Mouse (Mus musculus): ENCODE data around the gene Pcolce2. TPM values are rescaled to one million over a fixed set of nuclear protein-coding genes. Genes with fewer than 3 reads are reported as not detected.

The Pcolce2 gene
- polyA plus RNA-seq, 1 experiment, result 0.37 TPM

DNA sequence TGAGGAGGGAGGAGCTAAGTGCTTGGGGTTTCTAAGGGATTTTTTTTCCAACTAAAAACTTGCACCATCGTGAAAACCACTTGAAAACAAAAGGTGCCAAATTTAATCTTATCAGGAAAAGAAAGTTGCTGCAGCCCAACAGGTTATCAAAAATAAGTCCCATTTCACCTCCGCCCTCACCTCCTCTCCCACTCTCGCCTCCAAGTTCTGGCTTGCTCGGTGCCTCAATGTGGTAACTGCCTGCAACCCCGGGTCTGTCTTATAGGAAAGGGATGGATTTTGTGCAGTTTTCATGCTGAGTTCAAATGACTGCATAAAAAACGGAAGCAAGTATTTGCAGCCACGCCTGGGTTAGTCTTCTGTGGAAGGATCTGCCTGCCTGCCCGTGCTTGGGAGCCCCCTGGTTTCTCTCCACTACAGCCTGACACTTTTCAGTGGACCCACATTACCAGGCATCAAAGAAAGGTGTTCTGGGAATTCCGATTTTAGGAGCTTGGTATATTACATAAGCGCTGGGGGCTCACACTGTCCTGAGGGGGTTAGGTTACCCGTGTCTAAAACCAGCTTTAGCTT lies 56.2 kb downstream of the Pcolce2 start:
- Histone ChIP-seq H3K27me3 (ENCODE audit: control insufficient read depth, insufficient read depth, low read length) (no peaks in the 10 kb centered on the region), H3K36me3 (ENCODE audit: control insufficient read depth, insufficient read depth, low read length) (no peaks in the 10 kb centered on the region), H3K4me3 (ENCODE audit: control insufficient read depth, low read depth, low read length) (no peak overlapping the region), H3K27ac (ENCODE audit: control insufficient read depth, insufficient read depth, low read depth, low read length) (no peak overlapping the region), H3K4me1 (ENCODE audit: control insufficient read depth, insufficient read depth, low read length) (peaks cover 11% of the 10 kb centered on the region)
- TF ChIP-seq POLR2A (IDR thresholded peaks at IDR 0.05; ENCODE audit: control insufficient read depth, low read depth, low read length) (no peak), CTCF (IDR thresholded peaks at IDR 0.05; ENCODE audit: control insufficient read depth, insufficient read depth, insufficient replicate concordance, low read depth, low read length) (no peak)

DNA sequence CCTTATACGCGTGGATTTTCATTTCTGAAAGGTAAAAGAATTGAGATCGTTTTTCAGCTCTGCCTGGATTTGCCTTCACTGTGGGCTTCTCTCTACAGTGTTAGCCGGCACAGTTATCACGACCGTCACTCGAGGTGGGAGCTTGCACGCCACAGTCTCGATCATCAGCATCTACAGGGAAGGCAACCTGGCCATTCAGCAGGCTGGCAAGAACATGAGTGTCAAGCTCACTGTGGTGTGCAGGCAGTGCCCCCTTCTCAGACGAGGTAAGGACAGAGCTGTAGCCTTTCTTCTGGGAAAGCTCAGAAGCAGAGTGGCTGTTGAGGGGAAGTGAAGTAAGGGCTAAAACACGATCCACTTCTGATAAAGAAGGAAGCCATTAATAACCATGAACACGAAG lies 57.1 kb downstream of the Pcolce2 start:
- TF ChIP-seq CTCF (IDR thresholded peaks at IDR 0.05; ENCODE audit: control insufficient read depth, insufficient read depth, insufficient replicate concordance, low read depth, low read length) (no peak), POLR2A (IDR thresholded peaks at IDR 0.05; ENCODE audit: control insufficient read depth, low read depth, low read length) (no peak)
- H3K27me3 ChIP-seq (ENCODE audit: control insufficient read depth, insufficient read depth, low read length), result no peaks in the 10 kb centered on the region
- H3K27ac ChIP-seq (ENCODE audit: control insufficient read depth, insufficient read depth, low read depth, low read length), result no peak overlapping the region
- H3K4me3 ChIP-seq (ENCODE audit: control insufficient read depth, low read depth, low read length), result peak overlapping the region; percentile 19
- no peaks in the 10 kb centered on the region for H3K36me3 ChIP-seq (ENCODE audit: control insufficient read depth, insufficient read depth, low read length)
- peaks cover 11% of the 10 kb centered on the region for H3K4me1 ChIP-seq (ENCODE audit: control insufficient read depth, insufficient read depth, low read length)

DNA sequence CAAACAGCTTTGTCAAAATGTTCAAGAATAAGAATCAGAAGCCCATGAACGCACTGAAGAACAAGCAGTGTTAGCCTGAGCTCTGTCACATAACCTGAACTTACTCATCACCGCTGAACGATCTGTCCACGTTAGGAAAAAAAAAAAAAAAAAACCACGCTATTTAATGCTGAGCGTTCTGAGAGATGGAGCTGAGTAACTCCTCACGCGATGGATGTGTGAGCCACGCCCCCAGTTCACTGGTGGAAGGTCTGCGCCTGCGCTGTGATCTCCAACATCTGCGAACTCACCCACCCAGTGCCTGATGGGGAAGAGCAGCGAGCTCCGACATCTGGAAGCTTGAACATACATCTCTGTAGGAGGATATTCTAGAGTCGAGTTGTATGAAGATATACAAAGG lies 57.6 kb downstream of the Pcolce2 start:
- Histone ChIP-seq H3K27me3 (ENCODE audit: control insufficient read depth, insufficient read depth, low read length) (no peaks in the 10 kb centered on the region), H3K36me3 (ENCODE audit: control insufficient read depth, insufficient read depth, low read length) (no peaks in the 10 kb centered on the region), H3K4me3 (ENCODE audit: control insufficient read depth, low read depth, low read length) (peak overlapping the region; percentile 49), H3K27ac (ENCODE audit: control insufficient read depth, insufficient read depth, low read depth, low read length) (no peak overlapping the region), H3K4me1 (ENCODE audit: control insufficient read depth, insufficient read depth, low read length) (peaks cover 11% of the 10 kb centered on the region)
- no peak for TF ChIP-seq POLR2A (IDR thresholded peaks at IDR 0.05; ENCODE audit: control insufficient read depth, low read depth, low read length)
- no peak for TF ChIP-seq CTCF (IDR thresholded peaks at IDR 0.05; ENCODE audit: control insufficient read depth, insufficient read depth, insufficient replicate concordance, low read depth, low read length)

DNA sequence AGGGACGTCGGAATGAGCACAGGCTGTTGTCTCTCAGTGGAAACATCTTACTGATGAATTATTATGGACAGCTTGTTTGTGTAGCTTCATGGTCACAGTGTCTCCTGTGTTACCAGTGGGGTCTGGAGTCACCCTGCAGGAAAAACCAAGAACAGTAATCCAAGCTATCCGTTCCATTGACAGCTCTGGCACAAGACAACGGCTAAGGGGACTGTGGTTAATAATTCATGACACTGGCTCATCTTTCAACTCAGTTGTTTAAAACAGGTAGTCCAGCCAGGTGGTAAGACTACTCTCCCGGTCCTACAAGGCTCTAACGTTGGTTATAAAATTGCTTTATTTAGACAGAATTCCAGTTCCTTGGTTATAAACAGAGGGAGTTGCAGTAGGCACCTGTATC lies 59.2 kb downstream of the Pcolce2 start:
- Histone ChIP-seq H3K4me1 (ENCODE audit: control insufficient read depth, insufficient read depth, low read length) (peaks cover 11% of the 10 kb centered on the region), H3K27me3 (ENCODE audit: control insufficient read depth, insufficient read depth, low read length) (no peaks in the 10 kb centered on the region), H3K4me3 (ENCODE audit: control insufficient read depth, low read depth, low read length) (no peak overlapping the region), H3K27ac (ENCODE audit: control insufficient read depth, insufficient read depth, low read depth, low read length) (no peak overlapping the region), H3K36me3 (ENCODE audit: control insufficient read depth, insufficient read depth, low read length) (no peaks in the 10 kb centered on the region)
- TF ChIP-seq CTCF (IDR thresholded peaks at IDR 0.05; ENCODE audit: control insufficient read depth, insufficient read depth, insufficient replicate concordance, low read depth, low read length) (no peak), POLR2A (IDR thresholded peaks at IDR 0.05; ENCODE audit: control insufficient read depth, low read depth, low read length) (no peak)

DNA sequence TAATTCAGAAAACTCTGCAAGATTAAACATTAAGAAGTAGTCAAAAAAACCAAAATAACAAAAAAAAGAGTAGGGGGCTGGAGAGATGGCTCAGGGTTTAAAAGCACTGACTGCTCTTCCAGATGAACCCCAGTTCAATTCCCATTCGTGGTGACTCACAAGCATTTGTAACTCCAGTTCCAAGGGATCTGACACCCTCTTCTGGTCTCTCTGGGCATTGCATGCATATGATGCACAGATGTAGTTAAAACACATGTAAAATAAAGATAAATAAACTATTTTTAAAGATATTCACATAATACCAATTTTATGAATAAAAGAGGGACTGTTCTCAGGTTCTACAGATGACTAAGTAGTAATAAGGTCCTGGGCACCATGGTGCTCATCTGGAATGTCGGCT lies 60.4 kb downstream of the Pcolce2 start:
- no peaks in the 10 kb centered on the region for H3K36me3 ChIP-seq (ENCODE audit: control insufficient read depth, insufficient read depth, low read length)
- no peak for TF ChIP-seq POLR2A (IDR thresholded peaks at IDR 0.05; ENCODE audit: control insufficient read depth, low read depth, low read length)
- no peak for TF ChIP-seq CTCF (IDR thresholded peaks at IDR 0.05; ENCODE audit: control insufficient read depth, insufficient read depth, insufficient replicate concordance, low read depth, low read length)
- H3K27me3 ChIP-seq (ENCODE audit: control insufficient read depth, insufficient read depth, low read length), result no peaks in the 10 kb centered on the region
- peaks cover 11% of the 10 kb centered on the region for H3K4me1 ChIP-seq (ENCODE audit: control insufficient read depth, insufficient read depth, low read length)
- no peak overlapping the region for H3K4me3 ChIP-seq (ENCODE audit: control insufficient read depth, low read depth, low read length)
- H3K27ac ChIP-seq (ENCODE audit: control insufficient read depth, insufficient read depth, low read depth, low read length), result no peak overlapping the region

DNA sequence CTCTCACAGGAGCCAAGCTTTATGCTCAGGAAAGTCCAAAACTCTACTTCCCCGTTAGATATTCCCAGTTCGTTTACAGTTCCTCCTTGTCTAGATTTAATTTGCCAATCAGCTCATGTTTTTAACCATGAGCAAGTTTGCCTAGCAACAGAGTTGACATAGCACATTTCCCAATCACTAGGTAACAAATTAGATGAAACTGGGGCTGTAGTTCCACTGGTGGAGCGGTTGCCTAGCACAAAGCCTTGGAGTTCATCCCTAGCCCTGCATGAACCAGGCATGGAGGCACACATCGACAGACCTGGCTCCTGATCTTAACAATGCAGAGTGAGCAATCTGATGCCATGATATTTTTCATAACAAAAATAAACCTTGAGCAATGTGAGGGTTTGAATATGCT lies 61.9 kb downstream of the Pcolce2 start:
- Histone ChIP-seq H3K27ac (ENCODE audit: control insufficient read depth, insufficient read depth, low read depth, low read length) (no peak overlapping the region), H3K36me3 (ENCODE audit: control insufficient read depth, insufficient read depth, low read length) (no peaks in the 10 kb centered on the region), H3K27me3 (ENCODE audit: control insufficient read depth, insufficient read depth, low read length) (no peaks in the 10 kb centered on the region), H3K4me3 (ENCODE audit: control insufficient read depth, low read depth, low read length) (no peak overlapping the region), H3K4me1 (ENCODE audit: control insufficient read depth, insufficient read depth, low read length) (peaks cover 6% of the 10 kb centered on the region)
- TF ChIP-seq CTCF (IDR thresholded peaks at IDR 0.05; ENCODE audit: control insufficient read depth, insufficient read depth, insufficient replicate concordance, low read depth, low read length) (no peak), POLR2A (IDR thresholded peaks at IDR 0.05; ENCODE audit: control insufficient read depth, low read depth, low read length) (no peak)

DNA sequence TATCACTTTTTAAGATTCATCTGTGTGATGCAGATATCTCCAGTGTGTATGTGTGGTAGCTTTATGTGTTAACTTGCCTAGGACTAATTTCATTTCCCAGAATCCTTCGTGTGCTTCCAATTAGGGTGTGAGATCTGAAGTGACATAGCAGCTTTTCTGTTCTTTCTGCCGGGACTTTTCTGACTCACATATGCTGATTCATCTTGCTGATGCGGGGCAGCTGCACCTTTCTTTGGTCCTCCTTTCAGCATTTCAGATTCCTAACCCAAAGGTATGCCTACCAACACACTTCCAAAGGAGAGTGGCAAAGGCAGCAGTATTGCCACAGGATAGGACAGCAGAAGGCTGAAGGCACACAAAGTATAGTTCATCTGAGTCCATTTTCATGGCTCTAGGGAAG lies 66.7 kb downstream of the Pcolce2 start:
- H3K36me3 ChIP-seq (ENCODE audit: control insufficient read depth, insufficient read depth, low read length), result no peaks in the 10 kb centered on the region; the same call in 1 of the 2 replicates
- no peak overlapping the region for H3K27ac ChIP-seq (ENCODE audit: control insufficient read depth, insufficient read depth, low read depth, low read length)
- no peaks in the 10 kb centered on the region for H3K4me1 ChIP-seq (ENCODE audit: control insufficient read depth, insufficient read depth, low read length)
- no peak overlapping the region for H3K4me3 ChIP-seq (ENCODE audit: control insufficient read depth, low read depth, low read length)
- no peaks in the 10 kb centered on the region for H3K27me3 ChIP-seq (ENCODE audit: control insufficient read depth, insufficient read depth, low read length)
- TF ChIP-seq POLR2A (IDR thresholded peaks at IDR 0.05; ENCODE audit: control insufficient read depth, low read depth, low read length) (no peak), CTCF (IDR thresholded peaks at IDR 0.05; ENCODE audit: control insufficient read depth, insufficient read depth, insufficient replicate concordance, low read depth, low read length) (no peak)

DNA sequence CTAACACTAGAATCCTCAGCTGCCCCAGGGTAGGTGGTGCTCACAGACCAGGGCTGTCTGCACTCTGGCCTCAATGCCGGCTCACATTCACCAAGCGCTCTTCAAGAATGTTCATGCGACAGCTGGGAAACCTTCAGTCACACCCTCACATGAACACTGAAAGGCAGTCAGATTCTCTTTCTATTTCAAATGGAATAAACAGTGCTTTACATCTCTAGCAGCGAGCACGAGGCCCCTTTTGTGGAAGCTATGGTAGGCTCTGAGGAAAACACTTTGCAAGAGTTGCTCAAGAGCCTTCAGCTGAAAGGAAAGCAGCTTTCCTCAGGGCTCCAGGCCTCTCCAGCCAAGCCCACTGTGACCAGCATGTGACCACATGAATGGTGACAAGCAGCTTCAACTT lies 68.0 kb downstream of the Pcolce2 start:
- Histone ChIP-seq H3K27ac (ENCODE audit: control insufficient read depth, insufficient read depth, low read depth, low read length) (no peak overlapping the region), H3K36me3 (ENCODE audit: control insufficient read depth, insufficient read depth, low read length) (no peaks in the 10 kb centered on the region; the same call in 1 of the 2 replicates), H3K4me1 (ENCODE audit: control insufficient read depth, insufficient read depth, low read length) (no peaks in the 10 kb centered on the region), H3K27me3 (ENCODE audit: control insufficient read depth, insufficient read depth, low read length) (no peaks in the 10 kb centered on the region), H3K4me3 (ENCODE audit: control insufficient read depth, low read depth, low read length) (no peak overlapping the region)
- no peak for TF ChIP-seq CTCF (IDR thresholded peaks at IDR 0.05; ENCODE audit: control insufficient read depth, insufficient read depth, insufficient replicate concordance, low read depth, low read length)
- no peak for TF ChIP-seq POLR2A (IDR thresholded peaks at IDR 0.05; ENCODE audit: control insufficient read depth, low read depth, low read length)

Data from testis, adult 2 months (tissue).